Mouse (Mus musculus) MEL (cell line): ENCODE results near the gene Rbfox2.

ENCODE experiments used
- CTCF ChIP-seq, 3 experiments: IDR thresholded peaks in 2 of 3; conservative IDR thresholded peaks in 1 of 3; 2 replicates each; pipeline ENCODE4 v1.5.1; 2011 to 2012; ENCODE audit warnings: low read length in 3 of 3, low read depth in 2 of 3, mild to moderate bottlenecking in 2 of 3, improper control_type of control experiment in 1 of 3, inconsistent platforms in 1 of 3, mixed read lengths in 1 of 3, moderate library complexity in 1 of 3; ENCODE audit not compliant: control insufficient read depth in 1 of 3, insufficient read depth in 1 of 3, poor library complexity in 1 of 3, severe bottlenecking in 1 of 3
- GATA1 ChIP-seq: IDR thresholded peaks from 2 replicates; pipeline ENCODE4 v1.6.1; 2011; ENCODE audit warnings: low read depth, low read length, improper control_type of control experiment
- HCFC1 ChIP-seq: IDR thresholded peaks from 2 replicates; pipeline ENCODE4 v1.6.1; 2012; ENCODE audit warnings: low read depth, mild to moderate bottlenecking, inconsistent platforms, low read length, improper control_type of control experiment, moderate library complexity
- MAX ChIP-seq: IDR thresholded peaks from 2 replicates; pipeline ENCODE4 v1.6.1; 2011; ENCODE audit warnings: low read length, improper control_type of control experiment
- MXI1 ChIP-seq: IDR thresholded peaks from 2 replicates; pipeline ENCODE4 v1.6.1; 2011; ENCODE audit warnings: mild to moderate bottlenecking, low read depth, low read length, improper control_type of control experiment
- POLR2A ChIP-seq, 2 experiments: IDR thresholded peaks; 2 replicates each; pipeline ENCODE4 v1.6.1; 2011 to 2012; ENCODE audit warnings: low read length in 2 of 2, mild to moderate bottlenecking in 2 of 2, control low read depth in 1 of 2, improper control_type of control experiment in 1 of 2, low read depth in 1 of 2, moderate library complexity in 1 of 2; ENCODE audit not compliant: control insufficient read depth in 1 of 2, insufficient read depth in 1 of 2, poor library complexity in 1 of 2
- POLR2AphosphoS5 ChIP-seq: IDR thresholded peaks from 2 replicates; pipeline ENCODE4 v1.6.1; 2012; ENCODE audit warnings: low read depth, borderline replicate concordance, mild to moderate bottlenecking, inconsistent platforms, low read length, moderate library complexity, mixed read lengths
- TAL1 ChIP-seq: IDR thresholded peaks from 2 replicates; pipeline ENCODE4 v1.6.1; 2012; ENCODE audit warnings: mild to moderate bottlenecking, inconsistent platforms, low read length, moderate library complexity, mixed read lengths
- TBP ChIP-seq: IDR thresholded peaks from 2 replicates; pipeline ENCODE4 v1.8.0; 2011; ENCODE audit warnings: low read depth, low read length, improper control_type of control experiment
- TCF12 ChIP-seq: IDR thresholded peaks from 2 replicates; pipeline ENCODE4 v1.6.1; 2014; ENCODE audit warnings: low read depth, mild to moderate bottlenecking, inconsistent platforms, low read length, improper control_type of control experiment, moderate library complexity
- UBTF ChIP-seq: IDR thresholded peaks from 2 replicates; pipeline ENCODE4 v1.6.1; 2012; ENCODE audit warnings: low read depth, mild to moderate bottlenecking, inconsistent platforms, low read length, improper control_type of control experiment, moderate library complexity, borderline replicate concordance; ENCODE audit not compliant: insufficient read depth
- USF1 ChIP-seq: IDR thresholded peaks from 2 replicates; pipeline ENCODE4 v1.6.1; 2014; ENCODE audit warnings: low read depth, mild to moderate bottlenecking, inconsistent platforms, low read length, improper control_type of control experiment, moderate library complexity

- TF ChIP-seq TCF12 (no peak), CTCF (IDR thresholded peaks at IDR 0.05 in 2 of 3, conservative IDR thresholded peaks at IDR 0.05 in 1 of 3; ENCODE audit: control insufficient read depth in 1 of 3, insufficient read depth in 1 of 3, low read depth in 2 of 3, low read length in 3 of 3, poor library complexity in 1 of 3, severe bottlenecking in 1 of 3) (no peak), TAL1 (no peak), UBTF (no peak), POLR2A (IDR thresholded peaks at IDR 0.05; ENCODE audit: control insufficient read depth in 1 of 2, insufficient read depth in 1 of 2, low read depth in 1 of 2, low read length in 2 of 2, poor library complexity in 1 of 2) (no peak), POLR2AphosphoS5 (no peak), GATA1 (no peak), HCFC1 (no peak), MXI1 (no peak), MAX (no peak), TBP (no peak), USF1 (no peak)
Observed at GRCm38 (mm10) chr15:77156525-77156924, 150.3 kb downstream of the Rbfox2 start.
